Mouse (Mus musculus) ovary, postnatal 10 days (tissue): ENCODE data around the gene Thbs4.

Source experiments
- DNase-seq: peaks from one replicate; pipeline ENCODE4 v3.0.0; 2022; ENCODE audit warnings: low spot score

Gene Thbs4

GRCm38 (mm10) chr13:92717851-92718665 is 76.6 kb downstream of the Thbs4 start:
- no peak for DNase-seq

- no peak for DNase-seq
Measured at GRCm38 (mm10) chr13:92712619-92713018, 82.0 kb downstream of the Thbs4 start.

- DNase-seq = no peak
Measured at GRCm38 (mm10) chr13:92711821-92712220, 82.8 kb downstream of the Thbs4 start.

GRCm38 (mm10) chr13:92710361-92710760 is 84.3 kb downstream of the Thbs4 start:
- no peak for DNase-seq

- DNase-seq = no peak
Measured at GRCm38 (mm10) chr13:92709535-92709934, 85.1 kb downstream of the Thbs4 start.

- no peak for DNase-seq
Measured at GRCm38 (mm10) chr13:92708466-92708865, 86.2 kb downstream of the Thbs4 start.

- no peak for DNase-seq
Measured at GRCm38 (mm10) chr13:92707941-92708340, 86.7 kb downstream of the Thbs4 start.

GRCm38 (mm10) chr13:92706342-92707061 is 88.1 kb downstream of the Thbs4 start:
- DNase-seq = no peak

- no peak for DNase-seq
Measured at GRCm38 (mm10) chr13:92705016-92705535, 89.5 kb downstream of the Thbs4 start.

- DNase-seq = no peak
Measured at GRCm38 (mm10) chr13:92704189-92704588, 90.4 kb downstream of the Thbs4 start.

- no peak for DNase-seq
Measured at GRCm38 (mm10) chr13:92703241-92704027, 91.2 kb downstream of the Thbs4 start.

- DNase-seq = no peak
Measured at GRCm38 (mm10) chr13:92702035-92702434, 92.6 kb downstream of the Thbs4 start.
